ENCODE assay signal across 18 mouse cellular contexts in genomic region chr4:140063153-140063671, GRCm38 (mm10).
"Had no signal": no experiment of that assay in that cellular context is flagged by ENCODE, and none has a peak within 500 bp of the region (broad histone marks: within the 10 kb centered on the region; RNA-seq: fewer than 3 reads in every experiment).

No protein-coding gene starts in this region.

- ATAC-seq: midbrain, embryonic 16.5 days had no signal

- DNase-seq: lung, embryonic 14.5 days; lung, postnatal 10 days; lung, postnatal 4 days; midbrain, embryonic 14.5 days; retina, postnatal 1 day; right cerebral cortex, adult 18-20 months; right cerebral cortex, postnatal 25 days; right cerebral cortex, postnatal 4 days; spleen, adult 18-20 months; thymus, adult 18-20 months; thymus, postnatal 14 days; thymus, postnatal 36 days had no signal

- H3K9ac ChIP-seq: lung, embryonic 14.5 days; midbrain, embryonic 12.5 days; neural tube, embryonic 13.5 days; neural tube, embryonic 15.5 days had no signal

- H3K36me3 ChIP-seq: midbrain, embryonic 10.5 days; midbrain, embryonic 12.5 days; neural tube, embryonic 13.5 days; neural tube, embryonic 15.5 days had no signal

- H3K4me2 ChIP-seq: lung, embryonic 14.5 days; midbrain, embryonic 12.5 days; neural tube, embryonic 13.5 days; neural tube, embryonic 15.5 days had no signal

- H3K4me3 ChIP-seq: midbrain, embryonic 10.5 days; midbrain, embryonic 12.5 days; myocyte; neural tube, embryonic 13.5 days; neural tube, embryonic 15.5 days had no signal

- H3K27me3 ChIP-seq: midbrain, embryonic 12.5 days; neural tube, embryonic 13.5 days; neural tube, embryonic 15.5 days had no signal

- H3K9me3 ChIP-seq: midbrain, embryonic 12.5 days; neural tube, embryonic 13.5 days; neural tube, embryonic 15.5 days had no signal

- H3K4me1 ChIP-seq: midbrain, embryonic 10.5 days; midbrain, embryonic 12.5 days had no signal

- H3K27ac ChIP-seq: midbrain, embryonic 10.5 days; midbrain, embryonic 12.5 days; neural tube, embryonic 13.5 days; neural tube, embryonic 15.5 days had no signal
